Mouse (Mus musculus) olfactory bulb, adult 2 months (tissue): ENCODE results near the gene Dock6. TPM values are rescaled to one million over a fixed set of nuclear protein-coding genes. Genes with fewer than 3 reads are reported as not detected.
"Not testable (repeated sequence)": the region's sequence is repeated elsewhere in the genome, so short reads cannot be mapped to it uniquely, and the experiment has no call there.

Experiments used
- H3K27ac ChIP-seq: fragments of 200-500 bp; 2 replicates; pipeline ENCODE4 v1.5.1; 2012; ENCODE audit warnings: low read depth, low read length; ENCODE audit not compliant: insufficient read depth
- H3K4me1 ChIP-seq: fragments of 200-500 bp; 2 replicates; pipeline ENCODE4 v1.6.1; 2012; ENCODE audit warnings: low read length; ENCODE audit not compliant: control insufficient read depth, insufficient read depth
- H3K4me3 ChIP-seq: fragments of 200-500 bp; 2 replicates; pipeline ENCODE4 v1.5.1; 2012; ENCODE audit warnings: mild to moderate bottlenecking, low read depth, low read length, moderate library complexity; ENCODE audit not compliant: insufficient read depth
- CTCF ChIP-seq: fragments of 200-500 bp; IDR thresholded peaks from 2 replicates; pipeline ENCODE4 v1.5.1; 2012; ENCODE audit warnings: low read depth, mild to moderate bottlenecking, low read length, moderate library complexity; ENCODE audit not compliant: insufficient read depth
- POLR2A ChIP-seq: fragments of 200-500 bp; IDR thresholded peaks from 2 replicates; pipeline ENCODE4 v1.6.1; 2012; ENCODE audit warnings: mild to moderate bottlenecking, low read depth, low read length, moderate library complexity; ENCODE audit not compliant: insufficient read depth
- whole genome bisulfite sequencing: fragments of 180-500 bp; shearing (Covaris S2); methylation state at CpG from one replicate; pipeline ENCODE4 v1.1.7; 2018; 5-methylcytosine and 5-hydroxymethylcytosine counted together
- polyA plus RNA-seq: library from polyadenylated mRNA; stranded (reverse); fragments of >200 nt; gene quantifications from 2 replicates; pipeline ENCODE4 v1.2.4, GENCODE M21; 2012; ENCODE audit warnings: low replicate concordance; ENCODE audit not compliant: missing spikeins, insufficient read depth, insufficient read length

Gene Dock6
- polyA plus RNA-seq, result not detected in 2 replicates

- WGBS, result 3% methylated on average over 68 of the region's 68 CpGs
- Histone ChIP-seq H3K4me3 (peak within 1 kb of the TSS; percentile 46), H3K27ac (no peak within 1 kb of the TSS), H3K4me1 (peaks cover 16% of the 10 kb centered on the region)
- TF ChIP-seq POLR2A, result peak; percentile 25; the same call in 1 of the 2 replicates
- TF ChIP-seq CTCF, result no peak
These were observed at the start of gene Dock6 for GRCm38 (mm10) chr9:21852128-21853091. Gene Dock6 (minus strand): TSS chr9:21852635.

- peaks cover 2% of the 10 kb centered on the region for H3K4me1 ChIP-seq
- H3K27ac ChIP-seq, result no peak overlapping the region
- 12% methylated on average over 10 of the region's 10 CpGs for WGBS
- TF ChIP-seq POLR2A (no peak), CTCF (no peak)
- peak overlapping the region; percentile 19 for H3K4me3 ChIP-seq
These were observed 48.9 kb upstream of the Dock6 start for GRCm38 (mm10) chr9:21901223-21901820.

DNA sequence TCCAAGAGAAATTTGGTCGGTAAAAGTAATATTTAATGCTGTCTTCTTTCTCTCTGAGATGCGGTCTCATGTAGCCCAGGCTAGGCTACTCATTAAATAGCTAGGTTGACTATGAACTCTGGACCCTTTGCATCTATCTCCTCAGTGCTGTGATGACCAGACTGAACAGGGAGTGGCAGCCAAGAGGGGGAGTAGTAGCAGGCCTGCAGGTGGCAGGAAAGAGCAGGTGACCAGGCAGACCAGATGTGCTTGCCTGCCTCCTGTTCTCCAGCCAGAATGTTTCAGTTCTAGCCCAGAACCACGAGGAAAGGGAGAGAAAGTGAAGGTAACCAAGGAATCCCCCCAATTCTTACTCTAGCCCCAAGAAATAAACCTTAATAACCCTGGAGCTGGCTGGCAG lies 36.8 kb upstream of the Dock6 start:
- TF ChIP-seq CTCF, result no peak
- no peak for TF ChIP-seq POLR2A
- no peak overlapping the region for H3K4me3 ChIP-seq
- 68% methylated on average over 3 of the region's 3 CpGs for WGBS
- H3K27ac ChIP-seq, result no peak overlapping the region
- no peaks in the 10 kb centered on the region for H3K4me1 ChIP-seq

- Histone ChIP-seq H3K27ac (no peak overlapping the region), H3K4me3 (no peak overlapping the region), H3K4me1 (no peaks in the 10 kb centered on the region)
- WGBS, result 62% methylated on average over 3 of the region's 3 CpGs
- no peak for TF ChIP-seq CTCF
- no peak for TF ChIP-seq POLR2A
These were observed 24.2 kb upstream of the Dock6 start for GRCm38 (mm10) chr9:21876601-21877000.

GRCm38 (mm10) chr9:21872204-21872603 lies 19.8 kb upstream of the Dock6 start:
- TF ChIP-seq POLR2A (no peak), CTCF (no peak)
- no peak overlapping the region for H3K27ac ChIP-seq
- H3K4me3 ChIP-seq, result no peak overlapping the region
- no peaks in the 10 kb centered on the region for H3K4me1 ChIP-seq
- WGBS, result 57% methylated on average over 4 of the region's 4 CpGs

DNA sequence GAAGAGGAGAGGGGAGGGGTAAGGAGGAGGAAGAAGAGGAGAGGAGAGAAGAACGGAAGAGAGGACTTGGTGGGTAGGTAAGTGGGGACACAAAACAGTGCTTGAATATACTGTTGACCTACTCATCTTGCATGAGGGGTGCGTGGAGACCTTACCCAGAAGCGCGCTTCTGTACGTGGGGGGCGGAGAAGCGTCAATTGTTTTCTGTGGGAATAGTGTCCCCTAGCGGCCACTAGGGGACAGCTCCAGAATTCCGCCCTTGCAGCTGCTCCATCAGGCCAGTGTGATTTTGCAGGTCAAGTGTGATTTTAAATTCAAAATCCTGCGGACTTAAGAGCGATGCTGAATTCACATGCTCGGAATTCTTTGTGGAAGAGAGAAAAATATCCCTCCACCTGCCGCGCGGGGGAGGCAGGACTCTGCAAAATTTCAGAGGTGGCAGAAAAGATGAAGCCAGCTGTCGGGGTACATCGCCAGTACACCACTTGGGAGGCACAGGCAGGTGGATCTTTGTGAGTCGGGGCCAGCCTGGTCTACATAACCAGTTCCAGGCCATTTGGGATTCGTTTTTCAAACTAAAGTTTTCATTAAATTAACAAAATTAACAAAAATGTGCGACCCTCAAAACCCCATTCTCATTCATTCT lies 18.6 kb upstream of the Dock6 start:
- Histone ChIP-seq H3K4me3 (peak overlapping the region; percentile 24; the same call in 1 of the 2 replicates), H3K27ac (no peak overlapping the region), H3K4me1 (0 out of 2 replicates have a peak, but pooled peaks cover 2% of the 10 kb centered on the region)
- whole genome bisulfite sequencing, result 11% methylated on average over 20 of the region's 20 CpGs
- peak; percentile 91 for TF ChIP-seq CTCF
- TF ChIP-seq POLR2A, result no peak

DNA sequence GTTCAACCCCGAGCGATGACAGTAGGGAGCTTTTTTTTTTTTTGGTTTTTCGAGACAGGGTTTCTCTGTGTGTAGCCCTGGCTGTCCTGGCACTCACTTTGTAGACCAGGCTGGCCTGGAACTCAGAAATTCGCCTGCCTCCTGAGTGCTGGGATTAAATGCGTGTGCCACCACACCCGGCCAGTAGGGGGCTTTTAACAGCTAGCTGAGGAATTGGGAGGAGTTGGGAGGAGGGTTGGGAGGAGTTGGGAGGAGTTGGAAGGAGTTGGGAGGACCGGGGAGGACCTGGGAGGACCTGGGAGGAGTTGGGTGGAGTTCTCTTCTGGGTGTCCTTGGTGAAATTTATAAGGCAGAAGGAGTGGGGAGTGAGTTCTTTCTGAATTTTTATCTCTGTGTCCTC lies 16.9 kb upstream of the Dock6 start:
- not testable (repeated sequence) for H3K27ac ChIP-seq, H3K4me3 ChIP-seq, H3K4me1 ChIP-seq
- 0 out of 2 replicates have a peak, but pooled peaks have one; percentile 9 for TF ChIP-seq CTCF
- WGBS, result 50% methylated on average over 7 of the region's 7 CpGs

DNA sequence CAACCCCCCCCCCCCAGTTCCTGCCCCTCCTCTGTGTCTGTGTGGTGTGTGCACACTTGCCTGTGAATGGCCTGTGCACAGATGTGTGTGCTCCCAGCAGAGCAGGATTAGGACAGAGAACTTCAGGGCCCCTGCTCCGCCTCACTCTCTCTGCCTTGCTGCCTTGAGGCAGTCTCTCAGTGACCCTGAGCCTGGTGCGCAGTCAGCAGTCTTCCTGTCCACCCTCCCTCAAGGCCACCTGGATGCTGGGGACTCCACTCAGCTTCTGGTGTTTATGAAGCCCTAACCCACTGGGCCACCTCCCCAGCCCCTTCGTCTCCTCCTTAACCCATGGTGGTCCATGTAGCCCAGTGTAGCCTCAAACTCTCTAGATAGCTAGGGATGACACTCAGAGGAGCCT lies 15.3 kb upstream of the Dock6 start:
- no peak overlapping the region for H3K4me3 ChIP-seq
- 0 out of 2 replicates have a peak, but pooled peaks cover 2% of the 10 kb centered on the region for H3K4me1 ChIP-seq
- no peak for TF ChIP-seq CTCF
- TF ChIP-seq POLR2A, result no peak
- WGBS, result 89% methylated on average over 3 of the region's 3 CpGs
- H3K27ac ChIP-seq, result no peak overlapping the region
